Mouse (Mus musculus): ENCODE measurements at regions not wholly inside any gene's neighbourhood (a gene's known extent, or its start where the extent isn't known, plus 50 kb on each side); places are given as distances from the start of the nearest gene placed in this dataset.
A peak's percentile ranks its signal among the peaks of the same experiment; 100 is the strongest.

GRCm38 (mm10) chr9:90380099-90380498 lies 109.5 kb upstream of the Tbc1d2b start:
- DNase-seq (ENCODE audit: low spot score in 2 of 2) = no peak
- intact Hi-C loops (cut with DNase I) = no loop called here

- intact Hi-C loops (cut with DNase I) = no loop called here
- DNase-seq (ENCODE audit: low spot score in 2 of 2) = peak; percentile 3 to 13
Measured at GRCm38 (mm10) chr9:90369568-90369967, 99.0 kb upstream of the Tbc1d2b start.

GRCm38 (mm10) chr9:90367745-90368144 lies 97.1 kb upstream of the Tbc1d2b start:
- no peak for DNase-seq (ENCODE audit: low spot score in 2 of 2)
- intact Hi-C loops (cut with DNase I) = no loop called here

GRCm38 (mm10) chr9:90326531-90326930 lies 55.9 kb upstream of the Tbc1d2b start:
- DNase-seq (ENCODE audit: low spot score in 2 of 2) = no peak
- intact Hi-C loops (cut with DNase I) = no loop called here

Data from left cerebral cortex, postnatal 14 days (tissue).